ENCODE assay signal across 20 mouse cellular contexts in the genomic region with DNA sequence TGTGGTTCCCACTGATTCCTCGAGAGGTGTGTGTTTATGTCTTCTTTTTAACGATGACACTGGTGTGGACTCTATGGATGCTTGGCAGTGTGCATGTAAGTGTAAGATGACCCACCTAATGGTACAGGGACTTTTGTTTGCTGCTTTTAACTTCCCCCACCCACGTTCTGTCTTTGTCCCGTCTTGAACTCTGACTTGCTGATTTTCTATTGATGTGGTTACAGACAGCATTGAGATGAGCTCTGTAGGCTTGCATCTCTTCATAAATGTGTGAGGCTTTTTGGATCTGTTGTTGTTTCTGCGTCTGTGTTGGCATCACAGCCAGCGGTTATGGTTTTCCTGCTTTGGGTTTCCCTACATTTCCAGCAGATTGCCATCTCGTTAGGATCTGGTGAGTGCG. TPM values are rescaled to one million over a fixed set of nuclear protein-coding genes. Genes with fewer than 3 reads are reported as not detected.
DNase-seq lines count a peak whose midpoint lies in the region; ATAC-seq lines count a peak whose summit lies in the region.
"Had no signal": no experiment of that assay in that cellular context is flagged by ENCODE, and none has a peak within 500 bp of the region (broad histone marks: within the 10 kb centered on the region; RNA-seq: fewer than 3 reads in every experiment).

No protein-coding gene starts in this region.

- no peaks in the 10 kb centered on the region for H3K27me3 ChIP-seq in liver, embryonic 11.5 days (replicated peaks; ENCODE audit: control insufficient read depth, insufficient read depth, low read length)
- no peaks in the 10 kb centered on the region for H3K27me3 ChIP-seq in liver, embryonic 12.5 days (replicated peaks)
- H3K27me3 ChIP-seq: hindbrain, embryonic 15.5 days; limb, embryonic 12.5 days; midbrain, embryonic 13.5 days had no signal

- no peak overlapping the region for H3K9ac ChIP-seq in liver, embryonic 11.5 days (ENCODE audit: low read depth, low read length)
- no peak overlapping the region for H3K9ac ChIP-seq in liver, embryonic 12.5 days
- H3K9ac ChIP-seq: hindbrain, embryonic 15.5 days; limb, embryonic 12.5 days; midbrain, embryonic 13.5 days had no signal

- H3K4me3 ChIP-seq in liver, embryonic 11.5 days (ENCODE audit: low read depth, low read length): no peak overlapping the region
- H3K4me3 ChIP-seq in liver, embryonic 12.5 days: no peak overlapping the region
- H3K4me3 ChIP-seq: hindbrain, embryonic 15.5 days; layer of hippocampus, adult 2 months; limb, embryonic 12.5 days; midbrain, embryonic 13.5 days had no signal

- no peak for DNase-seq in liver, embryonic 11.5 days (ENCODE audit: low spot score)
- no peak for DNase-seq in liver
- peak; percentile 70 for DNase-seq in naive thymus-derived CD4-positive, alpha-beta T cell, adult 2 months (ENCODE audit: low read depth)
- DNase-seq in left cerebral cortex, postnatal 14 days (ENCODE audit: low spot score in 2 of 2): no peak
- DNase-seq in urinary bladder, adult 18-20 months (ENCODE audit: low spot score in 2 of 2): no peak
- DNase-seq: adrenal gland, postnatal 14 days; cerebellum, adult 2 months; cerebellum, postnatal 36 days; gastrocnemius, postnatal 36 days; heart, postnatal 4 days; layer of hippocampus, postnatal 36 days; lung, adult 2 months had no signal

- ATAC-seq in liver, embryonic 11.5 days (replicated peaks; ENCODE audit: low FRiP score): no peak
- ATAC-seq in CD4-positive, CD25-positive, alpha-beta regulatory T cell, adult 4 months: peak; percentile 85
- ATAC-seq in liver, embryonic 12.5 days: no peak
- ATAC-seq: forebrain, embryonic 16.5 days; intestine, postnatal 0 days; midbrain, embryonic 13.5 days had no signal

- peaks cover 3% of the 10 kb centered on the region; the same call in 1 of the 2 replicates for H3K9me3 ChIP-seq in liver, embryonic 11.5 days (ENCODE audit: control insufficient read depth, low read length)
- no peaks in the 10 kb centered on the region for H3K9me3 ChIP-seq in liver, embryonic 12.5 days (replicated peaks)
- H3K9me3 ChIP-seq: hindbrain, embryonic 15.5 days; midbrain, embryonic 13.5 days had no signal

- H3K4me1 ChIP-seq in liver, embryonic 11.5 days (replicated peaks; ENCODE audit: control insufficient read depth, insufficient read depth, low read length): peaks cover 64% of the 10 kb centered on the region
- H3K4me1 ChIP-seq in liver, embryonic 12.5 days: peaks cover 95% of the 10 kb centered on the region

- 84% methylated on average over 8 of the region's 8 CpGs for WGBS in liver, embryonic 11.5 days
- WGBS in liver, embryonic 12.5 days (ENCODE audit: insufficient replicate concordance): 79% methylated on average over 8 of the region's 8 CpGs

- H3K27ac ChIP-seq in liver, embryonic 11.5 days (ENCODE audit: low read depth, low read length): 0 out of 2 replicates have a peak overlapping the region, but pooled peaks have one; percentile 19
- H3K27ac ChIP-seq in liver, embryonic 12.5 days: peak overlapping the region; percentile 86; the same call in 1 of the 2 replicates
- H3K27ac ChIP-seq: hindbrain, embryonic 15.5 days; layer of hippocampus, adult 2 months; limb, embryonic 12.5 days; midbrain, embryonic 13.5 days had no signal

- intact Hi-C loops in left cerebral cortex, postnatal 14 days (cut with DNase I): no loop called here

- H3K36me3 ChIP-seq in liver, embryonic 11.5 days (ENCODE audit: control insufficient read depth, insufficient read depth, low read length): peaks cover 4% of the 10 kb centered on the region; the same call in 1 of the 2 replicates
- peaks cover 28% of the 10 kb centered on the region for H3K36me3 ChIP-seq in liver, embryonic 12.5 days
- H3K36me3 ChIP-seq: hindbrain, embryonic 15.5 days; midbrain, embryonic 13.5 days had no signal

- H3K4me2 ChIP-seq in liver, embryonic 11.5 days: no peak overlapping the region
- H3K4me2 ChIP-seq in liver, embryonic 12.5 days: no peak overlapping the region
- H3K4me2 ChIP-seq: hindbrain, embryonic 15.5 days; limb, embryonic 12.5 days; midbrain, embryonic 13.5 days had no signal

RNA-seq across cellular contexts. Expression of a gene that starts 8.5 kb away (rescaled TPM):
- polyA plus RNA-seq in liver, embryonic 11.5 days (2014; fragmentation: Nextera tagmentation; extraction: Ambion mirVana): 62.8 and 64.5 TPM in 2 replicates
- polyA plus RNA-seq in CD4-positive, CD25-positive, alpha-beta regulatory T cell, adult 4 months (2017; shearing (Covaris generic)): 10 to 100 TPM; 40.6 to 59.7 TPM
- 46.0 and 47.7 TPM in 2 replicates for polyA plus RNA-seq in liver, embryonic 12.5 days (2016; fragmentation: Nextera tagmentation; extraction: Ambion mirVana)
- total RNA-seq in left cerebral cortex, postnatal 14 days (2021): 10 to 100 TPM; 53.5 to 59.4 TPM
